Mouse (Mus musculus) spleen, adult 2 months (tissue): ENCODE data around the gene Nacc1.

Experiments
- CTCF ChIP-seq: fragments of 200-500 bp; IDR thresholded peaks from 2 replicates; pipeline ENCODE4 v1.5.1; 2011; ENCODE audit warnings: mild to moderate bottlenecking, inconsistent platforms; ENCODE audit not compliant: insufficient read depth, insufficient read length, insufficient replicate concordance; ENCODE audit errors: extremely low read depth
- POLR2A ChIP-seq: fragments of 200-500 bp; IDR thresholded peaks from 2 replicates; pipeline ENCODE4 v1.6.1; 2011; ENCODE audit warnings: low read depth, low read length, inconsistent platforms

DNA sequence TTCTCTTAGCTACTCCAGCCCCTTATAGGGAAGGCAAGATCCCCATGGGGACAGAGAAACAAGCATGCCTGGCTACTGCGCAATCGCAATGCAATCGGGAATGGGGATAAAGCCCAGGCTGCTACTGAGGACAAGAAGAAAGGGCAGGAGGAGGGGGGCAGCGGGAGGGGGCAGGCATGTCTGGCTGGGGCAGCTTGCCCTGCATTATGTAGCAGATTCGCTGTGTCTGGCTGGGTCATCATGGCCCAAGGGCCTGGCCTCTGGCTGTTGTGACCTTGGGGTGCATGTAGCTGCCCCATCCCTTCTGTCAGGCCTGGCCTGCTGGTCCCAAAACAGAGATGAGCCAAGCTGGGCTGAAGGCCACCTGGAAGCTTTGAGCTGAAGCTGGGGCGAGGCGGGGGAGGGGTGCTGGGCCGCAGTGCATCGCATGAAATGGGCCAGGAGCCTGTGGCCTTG, 52.8 kb downstream of the Nacc1 start:
- TF ChIP-seq CTCF (no peak), POLR2A (no peak)
